Mouse (Mus musculus) small intestine, adult 2 months (tissue): Measurements from ENCODE around the gene Plin3.

Experiments
- CTCF ChIP-seq: fragments of 200-500 bp; IDR thresholded peaks from 2 replicates; pipeline ENCODE4 v1.5.1; 2012; ENCODE audit warnings: low read depth, mild to moderate bottlenecking, control low read depth, inconsistent platforms, low read length, moderate library complexity, mixed read lengths; ENCODE audit not compliant: insufficient replicate concordance, insufficient read length; ENCODE audit errors: extremely low read depth
- POLR2A ChIP-seq: fragments of 200-500 bp; IDR thresholded peaks from 2 replicates; pipeline ENCODE4 v1.6.1; 2012; ENCODE audit warnings: low read depth, mild to moderate bottlenecking, control low read depth, inconsistent platforms, low read length, moderate library complexity

GRCm38 (mm10) chr17:56294241-56294640 is 1.6 kb upstream of the Plin3 start:
- no peak for TF ChIP-seq CTCF
- TF ChIP-seq POLR2A, result no peak
